Mouse (Mus musculus): Measurements from ENCODE around the gene Atf2.
"Not testable (repeated sequence)": the region's sequence is repeated elsewhere in the genome, so short reads cannot be mapped to it uniquely, and the experiment has no call there.

The Atf2 gene

DNA sequence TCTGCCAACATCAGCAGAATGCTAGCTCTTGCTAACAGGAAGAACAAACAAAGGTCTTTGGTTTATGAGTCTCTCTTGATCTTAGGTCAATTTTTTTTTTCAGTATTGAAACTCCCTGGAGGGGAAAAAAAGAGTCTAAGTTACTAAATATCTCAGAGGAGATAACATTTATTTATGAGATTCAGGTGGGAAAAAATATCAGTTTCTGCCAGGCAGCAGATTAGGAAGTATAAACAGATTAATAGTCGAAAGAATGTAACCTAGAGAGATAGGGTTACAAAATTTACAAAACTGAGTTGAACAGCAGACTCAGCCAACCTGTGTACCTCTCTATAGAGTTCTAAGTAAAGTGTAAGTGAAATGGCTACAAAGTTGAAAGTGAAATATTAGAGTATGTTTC, 7.9 kb upstream of the Atf2 start:
- ChIA-PET POLR2A (interaction anchor here in 1 of 4 experiments (1.9 kb wide), 1 partner anchor 11 kb away, joined by 7 read pairs; no protein-coding TSS in a partner anchor), CTCF (interaction anchor here in 1 of 4 experiments (0.7 kb wide), 1 partner anchor 270 kb away, joined by 5 read pairs; no protein-coding TSS in a partner anchor)

DNA sequence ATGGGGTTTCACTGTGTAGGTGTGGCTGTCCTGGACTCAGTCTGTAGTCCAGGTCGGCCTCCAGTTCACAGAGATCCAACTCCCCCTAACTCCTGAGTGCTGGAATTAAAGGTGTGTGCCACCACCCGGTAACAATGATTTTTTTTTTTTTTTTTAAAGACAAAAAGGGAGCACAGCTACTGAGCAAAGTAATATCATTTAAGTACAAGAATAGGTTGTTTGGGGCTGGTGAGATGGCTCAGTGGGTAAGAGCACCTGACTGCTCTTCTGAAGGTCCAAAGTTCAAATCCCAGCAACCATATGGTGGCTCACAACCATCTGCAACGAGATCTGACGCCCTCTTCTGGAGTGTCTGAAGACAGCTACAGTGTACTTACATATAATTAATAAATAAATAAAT, 4.5 kb upstream of the Atf2 start:
- POLR2A ChIA-PET: interaction anchor here in 3 of 4 experiments (0.6 to 4.2 kb wide), 6 partner anchors 9 to 611 kb away, joined by 3 to 46 read pairs (median 7); partner anchors contain the start of gene Atp5g3 (in 1 of the 3)

DNA sequence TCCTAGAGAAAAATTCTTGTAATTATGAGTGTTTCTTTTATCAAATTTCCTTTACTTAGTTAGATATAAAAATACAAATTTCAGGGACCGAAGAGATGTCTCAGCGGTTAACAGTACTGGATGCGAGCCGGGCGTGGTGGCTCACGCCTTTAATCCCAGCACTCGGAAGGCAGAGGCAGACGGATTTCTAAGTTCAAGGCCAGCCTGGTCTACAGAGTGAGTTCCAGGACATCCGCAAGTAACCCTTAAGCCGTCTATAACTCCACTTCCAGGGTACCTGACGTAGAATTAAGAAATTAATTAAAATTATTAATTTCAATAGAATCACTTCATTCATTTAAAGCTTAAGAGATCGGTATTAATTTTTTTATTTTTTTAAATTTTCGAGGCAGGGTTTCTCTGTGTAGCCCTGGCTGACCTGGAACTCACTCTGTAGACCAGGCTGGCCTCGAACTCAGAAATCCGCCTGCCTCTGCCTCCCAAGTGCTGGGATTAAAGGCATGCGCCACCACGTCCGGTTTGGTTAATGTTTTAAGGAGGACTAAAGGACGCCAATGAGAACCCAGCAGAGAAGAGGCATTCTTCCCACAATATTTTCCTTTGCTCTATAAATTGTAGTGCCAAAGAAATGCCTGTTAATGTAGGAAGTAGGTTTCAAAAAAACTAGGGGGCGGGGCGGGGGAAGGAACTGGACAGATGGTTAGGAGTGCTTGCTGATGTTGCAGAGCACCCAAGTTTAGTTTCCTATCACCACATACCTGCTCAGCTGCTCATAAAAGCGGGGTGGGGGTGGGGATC, 1.2 kb upstream of the Atf2 start:
- ChIA-PET POLR2A (interaction anchor here in 3 of 4 experiments (0.6 to 2.8 kb wide), 18 partner anchors 9 to 340 kb away, joined by 3 to 19 read pairs (median 6); partner anchors contain the start of gene Atp5g3 (in 2 of the 3)), CTCF (interaction anchor here in 1 of 4 experiments (0.5 kb wide), 1 partner anchor 82 kb away, joined by 4 read pairs; no protein-coding TSS in a partner anchor)

More for the DNA sequence above, 4.5 kb upstream of the Atf2 start:
- CTCF ChIA-PET: interaction anchor here in 3 of 4 experiments (0.7 to 1.3 kb wide), 4 partner anchors 14 to 738 kb away, joined by 3 read pairs; partner anchors contain the start of gene Atp5g3 (in 1 of the 3)

DNA sequence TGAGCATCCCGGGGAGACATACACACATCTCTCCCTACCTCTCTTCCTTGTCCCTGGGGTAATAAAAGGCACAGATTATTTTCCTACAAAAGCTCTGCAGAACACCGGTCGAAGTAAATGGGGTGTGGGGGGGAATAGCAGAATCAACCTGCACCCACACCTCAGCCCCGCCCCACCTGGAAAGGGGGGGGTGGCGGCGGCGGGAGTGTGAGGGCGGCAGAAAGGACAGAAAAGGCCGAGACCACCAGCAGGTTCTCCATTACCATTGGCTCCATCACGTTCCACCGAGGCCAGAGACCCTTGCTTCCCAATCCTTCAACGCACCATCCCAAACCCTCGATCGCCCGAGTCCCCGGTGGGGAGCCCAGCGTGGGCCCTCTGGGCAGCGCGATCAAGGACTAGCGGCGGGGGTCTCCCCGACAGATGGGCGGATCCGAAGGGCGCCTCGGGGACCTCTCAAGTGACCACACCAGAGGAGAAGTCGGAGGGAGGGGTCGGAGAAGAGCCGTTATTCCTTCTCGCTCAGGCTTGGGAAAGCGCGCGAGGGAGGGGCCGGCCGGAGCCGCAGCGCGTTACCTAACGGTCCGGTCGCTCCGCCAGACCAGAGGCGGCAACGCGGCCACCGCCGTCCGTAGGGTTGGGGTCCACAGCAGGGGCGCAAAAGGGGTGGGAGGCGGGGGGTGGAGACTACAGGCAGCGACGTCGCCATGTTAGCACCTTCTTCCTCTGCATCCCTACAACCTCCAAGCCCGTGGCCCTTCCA, 557 bp downstream of the Atf2 start:
- POLR2A ChIA-PET: interaction anchor here (0.8 to 2.3 kb wide), 23 partner anchors 11 to 912 kb away, joined by 3 to 19 read pairs (median 4); partner anchors contain the start of genes Atp5g3 (in 2 of the 4), Chn1 (in 1 of the 4), Gpr155 (in 1 of the 4) and Sp3 (in 1 of the 4)
- CTCF ChIA-PET: interaction anchor here in 2 of 4 experiments (0.9 to 1.0 kb wide), 3 partner anchors 15 to 325 kb away, joined by 3 to 4 read pairs (median 3); no protein-coding TSS in a partner anchor

DNA sequence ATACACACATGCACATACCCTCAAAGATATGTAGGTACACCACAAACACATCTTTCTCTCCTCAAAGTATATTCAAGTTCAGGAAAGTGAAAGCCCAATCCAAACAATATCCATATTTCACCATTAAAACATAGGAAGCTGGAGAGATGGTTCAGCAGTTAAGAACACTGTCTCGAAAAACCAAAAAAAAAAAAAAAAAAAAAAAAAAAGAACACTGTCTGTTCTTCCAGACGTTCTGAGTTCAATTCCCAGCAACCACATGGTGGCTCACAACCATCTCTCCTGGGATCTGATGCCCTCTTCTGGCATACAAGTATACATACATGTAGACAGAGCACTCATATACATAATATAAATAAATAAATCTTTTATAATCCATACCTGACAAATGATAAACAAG, 6.4 kb downstream of the Atf2 start:
- CTCF ChIA-PET: no interaction called here
- POLR2A ChIA-PET: interaction anchor here in 1 of 4 experiments (0.6 kb wide), 2 partner anchors 227 to 339 kb away, joined by 4 read pairs; no protein-coding TSS in a partner anchor

DNA sequence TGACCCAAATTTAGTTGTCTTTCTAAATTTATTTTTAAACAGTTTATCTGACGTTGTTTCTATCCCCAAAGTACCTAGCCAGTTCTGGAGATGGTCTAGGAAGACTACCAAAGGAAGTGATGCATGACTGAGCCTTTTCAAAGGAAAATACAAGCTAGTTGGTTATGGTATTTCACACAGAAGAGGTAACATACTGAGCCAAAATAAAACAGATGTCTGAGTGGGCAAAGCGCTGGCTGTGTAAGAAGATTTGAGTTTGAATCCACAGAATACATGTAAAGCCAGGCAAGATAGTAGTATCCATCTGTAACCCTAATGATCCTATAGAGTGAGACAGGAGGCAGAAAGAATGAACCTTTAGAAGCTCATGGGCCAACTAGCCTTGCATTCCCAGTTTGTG, 14.5 kb downstream of the Atf2 start:
- ChIA-PET POLR2A (interaction anchor here in 1 of 4 experiments (1.0 to 3.7 kb wide), 4 partner anchors 9 to 85 kb away, joined by 3 to 14 read pairs (median 4); no protein-coding TSS in a partner anchor), CTCF (no interaction called here)

DNA sequence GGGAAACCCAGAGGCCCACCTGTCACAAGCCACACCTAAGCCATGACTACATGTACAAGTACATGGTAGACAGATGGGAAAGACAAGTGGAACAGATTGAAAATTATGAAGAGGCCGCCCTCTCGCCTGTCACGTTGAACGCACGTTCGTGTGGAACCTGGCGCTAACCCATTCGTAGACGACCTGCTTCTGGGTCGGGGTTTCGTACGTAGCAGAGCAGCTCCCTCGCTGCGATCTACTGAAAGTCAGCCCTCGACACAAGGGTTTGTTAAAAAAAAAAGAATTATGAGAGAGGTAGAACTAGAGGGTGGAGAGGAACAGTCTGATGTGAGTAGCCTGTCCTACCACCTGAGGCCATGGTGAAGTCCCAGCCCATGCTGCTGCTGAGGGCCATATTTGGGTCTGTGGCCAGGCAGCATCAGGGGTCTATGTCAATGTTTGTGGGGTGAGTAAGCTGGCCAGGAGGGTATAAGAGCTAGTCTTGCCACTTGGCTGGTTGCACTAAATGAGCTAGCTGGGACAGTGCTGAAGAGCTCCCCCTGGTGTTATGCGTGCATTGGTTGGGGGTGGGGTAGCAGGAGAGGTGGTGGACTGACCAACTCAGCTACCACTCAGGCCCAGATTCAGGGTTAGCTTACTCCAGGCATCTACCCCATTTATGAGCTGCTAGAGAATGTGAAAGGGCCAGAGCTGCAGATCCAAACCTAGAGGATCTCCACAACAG, 24.5 kb downstream of the Atf2 start:
- ChIA-PET POLR2A (interaction anchor here in 3 of 4 experiments (0.8 to 2.1 kb wide), 12 partner anchors 8 to 307 kb away, joined by 3 to 14 read pairs (median 4); partner anchors contain the start of genes Atf2 (in 1 of the 3) and Atp5g3 (in 1 of the 3)), CTCF (interaction anchor here (0.5 to 1.7 kb wide), 32 partner anchors 8 to 806 kb away, joined by 3 to 8 read pairs (median 3); partner anchors contain the start of genes Atf2 (in 1 of the 4) and Chrna1 (in 1 of the 4))

DNA sequence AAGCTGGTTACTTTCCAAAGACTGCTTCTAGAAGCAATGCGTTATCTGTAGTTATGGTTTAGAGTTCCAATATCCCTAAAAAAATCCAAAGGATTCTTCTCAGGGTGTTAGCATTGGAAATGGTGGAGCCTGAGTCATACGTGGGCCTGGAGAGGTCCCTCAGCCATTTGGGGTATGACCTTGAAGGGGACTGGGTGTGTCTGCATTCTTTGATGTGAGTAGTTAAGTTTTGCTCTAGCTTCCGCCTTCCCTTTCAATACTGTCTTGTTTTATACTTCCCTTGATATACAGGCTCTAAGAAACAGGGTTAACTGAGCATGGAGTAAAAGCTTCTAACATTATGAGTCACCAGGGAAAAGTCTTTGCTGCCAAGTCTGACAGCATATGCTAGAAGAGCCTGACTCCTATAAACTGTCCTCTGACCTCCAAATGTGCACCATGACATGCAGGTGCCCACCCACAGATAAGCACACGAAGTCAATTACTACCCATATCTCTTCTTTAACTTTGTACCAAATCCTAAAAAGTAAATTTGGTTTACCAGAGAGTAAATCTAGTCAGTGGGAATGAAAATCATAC, 32.3 kb downstream of the Atf2 start:
- ChIA-PET POLR2A (interaction anchor here in 2 of 4 experiments (0.7 to 2.0 kb wide), 8 partner anchors 8 to 294 kb away, joined by 3 to 8 read pairs (median 4); partner anchors contain the start of gene Atf2 (in 1 of the 2)), CTCF (interaction anchor here in 1 of 4 experiments (1.0 kb wide), 1 partner anchor 8 kb away, joined by 3 read pairs; no protein-coding TSS in a partner anchor)

DNA sequence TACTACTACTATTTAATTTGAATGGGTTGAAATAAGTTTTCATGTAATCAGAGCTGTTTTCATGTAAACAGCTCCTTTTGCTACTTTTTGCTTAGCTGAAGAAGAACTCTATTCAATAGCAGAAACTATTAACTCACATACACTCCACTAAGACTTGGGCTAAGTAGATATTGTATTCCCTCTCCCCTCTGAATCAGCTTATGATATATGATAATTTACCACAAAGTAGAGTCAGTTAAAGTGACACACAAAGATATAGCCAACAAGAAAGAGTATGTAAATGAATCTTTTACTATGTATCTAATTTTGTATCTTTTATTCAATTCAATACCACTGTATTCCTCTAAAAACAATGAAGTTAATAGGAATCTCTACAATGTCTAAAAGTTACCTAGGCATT, 35.1 kb downstream of the Atf2 start:
- POLR2A ChIA-PET: interaction anchor here in 1 of 4 experiments (0.6 to 1.6 kb wide), 3 partner anchors 10 to 32 kb away, joined by 3 to 4 read pairs (median 4); no protein-coding TSS in a partner anchor
- CTCF ChIA-PET: interaction anchor here in 2 of 4 experiments (0.5 to 1.1 kb wide), 2 partner anchors 11 to 14 kb away, joined by 3 read pairs; no protein-coding TSS in a partner anchor

DNA sequence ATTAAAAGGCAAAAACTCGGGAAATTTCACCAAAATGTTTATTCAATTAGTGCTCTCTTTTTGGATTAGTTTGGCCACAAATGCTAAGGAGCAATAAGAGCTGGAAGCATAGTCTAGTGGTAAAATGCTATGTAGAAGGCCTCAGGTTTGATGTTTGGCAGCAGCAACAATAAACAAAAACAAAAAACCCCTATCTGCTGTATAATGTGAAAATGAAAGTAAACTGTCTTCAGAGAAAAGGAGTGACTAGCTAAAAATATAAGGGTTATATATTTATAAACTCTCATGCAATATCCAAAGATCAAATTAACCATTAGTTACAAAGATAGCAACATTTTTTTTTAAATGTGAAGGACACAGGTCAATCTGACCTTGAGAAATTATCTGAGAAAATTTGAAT, 36.2 kb downstream of the Atf2 start:
- ChIA-PET POLR2A (no interaction called here), CTCF (no interaction called here)

DNA sequence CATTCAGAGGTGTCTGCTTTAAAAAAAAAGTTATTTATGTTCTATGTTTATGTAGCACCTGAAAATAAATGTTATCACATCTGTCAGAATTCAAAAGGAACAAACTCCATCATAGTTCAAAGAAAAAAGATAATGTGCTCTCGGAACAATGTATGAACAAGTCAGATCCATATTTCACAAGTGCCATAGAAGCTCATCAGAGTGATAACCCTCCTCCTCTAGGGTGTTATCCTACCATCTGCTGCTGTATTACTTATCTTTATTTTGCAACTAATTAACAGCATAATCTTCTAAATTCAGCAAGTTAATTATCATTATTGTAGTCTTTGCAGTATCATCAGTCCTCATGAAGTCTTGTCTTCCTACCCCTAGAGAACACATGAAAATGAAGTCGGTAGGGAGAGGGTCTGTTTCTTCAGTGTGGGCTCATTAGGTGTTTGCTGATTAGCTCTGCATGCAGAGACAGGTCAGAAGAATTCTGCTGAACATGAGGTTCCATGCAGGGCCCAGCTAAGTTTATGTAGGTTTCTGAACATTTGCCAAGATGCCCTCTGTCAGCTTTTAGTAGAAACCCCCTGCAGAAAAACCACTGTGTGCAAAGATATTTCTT, 57.9 kb downstream of the Atf2 start:
- ChIA-PET POLR2A (interaction anchor here in 1 of 4 experiments (1.4 to 1.8 kb wide), 2 partner anchors 10 to 29 kb away, joined by 3 to 8 read pairs; no protein-coding TSS in a partner anchor), CTCF (interaction anchor here in 1 of 4 experiments (0.7 kb wide), 1 partner anchor 34 kb away, joined by 3 read pairs; no protein-coding TSS in a partner anchor)

DNA sequence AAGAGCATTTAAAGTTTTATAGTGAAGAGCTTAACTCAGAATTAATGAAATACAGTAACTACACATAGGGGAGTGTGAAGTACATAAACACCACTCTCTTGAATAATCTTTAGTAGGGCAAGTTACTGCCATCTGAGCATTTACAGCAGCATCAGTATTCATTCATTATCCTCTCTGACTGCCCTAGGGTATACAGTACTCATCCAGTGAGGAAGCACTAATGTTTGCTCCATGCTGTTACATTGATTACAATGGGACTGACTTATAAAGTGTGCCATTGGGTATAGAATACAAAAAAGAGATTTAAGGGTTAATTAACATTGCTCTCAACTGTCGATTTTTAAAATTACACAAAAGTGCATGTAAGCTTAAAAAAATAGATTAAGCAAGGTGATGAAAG, 59.2 kb downstream of the Atf2 start:
- CTCF ChIA-PET: no interaction called here
- POLR2A ChIA-PET: interaction anchor here in 1 of 4 experiments (1.0 kb wide), 1 partner anchor 9 kb away, joined by 4 read pairs; no protein-coding TSS in a partner anchor

DNA sequence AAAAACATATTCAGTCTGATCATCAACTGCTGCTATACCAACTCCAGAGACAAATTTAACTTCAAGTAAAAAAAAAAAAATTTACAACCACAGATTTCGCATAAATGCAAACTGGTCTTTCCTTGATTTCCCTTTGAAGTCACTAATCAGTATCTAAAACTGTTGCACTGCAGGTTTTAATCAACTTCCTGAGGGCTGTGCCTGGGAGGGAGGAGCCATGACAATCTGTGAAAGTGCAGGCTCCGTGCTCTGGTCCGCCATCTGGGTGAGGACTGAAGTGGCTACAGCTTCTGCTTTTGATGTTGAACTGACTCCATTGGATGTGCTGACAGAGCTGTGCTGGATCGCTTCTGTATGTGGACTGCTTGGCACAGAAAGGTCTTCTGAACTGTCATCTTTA, 73.7 kb downstream of the Atf2 start:
- ChIA-PET POLR2A (interaction anchor here in 1 of 4 experiments (0.8 to 1.1 kb wide), 2 partner anchors 10 to 43 kb away, joined by 3 read pairs; partner anchors contain the start of gene Chn1), CTCF (interaction anchor here in 2 of 4 experiments (0.7 to 1.2 kb wide), 4 partner anchors 10 to 252 kb away, joined by 3 to 5 read pairs (median 3); no protein-coding TSS in a partner anchor)

DNA sequence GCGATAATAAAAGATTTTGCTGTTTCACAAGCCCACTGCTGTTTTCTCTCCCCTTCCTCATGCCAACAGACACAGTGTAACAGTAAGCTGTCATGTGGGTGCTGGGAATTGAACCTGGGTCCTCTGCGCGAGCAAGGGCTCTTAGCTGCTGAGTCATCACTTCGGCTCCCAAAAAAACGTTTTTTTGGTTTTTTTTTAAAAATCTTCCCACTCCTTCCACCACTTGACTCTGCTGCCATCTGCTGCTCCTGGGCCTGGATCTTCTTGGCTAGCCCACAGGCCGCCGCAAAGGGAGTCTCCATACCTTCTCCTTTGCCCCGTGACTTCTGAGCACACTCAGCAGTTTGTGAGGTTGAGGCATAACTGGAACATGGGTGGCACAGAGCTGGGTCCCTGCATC, 84.8 kb downstream of the Atf2 start:
- ChIA-PET CTCF (interaction anchor here (0.6 to 1.4 kb wide), 14 partner anchors 9 to 879 kb away, joined by 3 to 9 read pairs (median 4); no protein-coding TSS in a partner anchor), POLR2A (interaction anchor here in 3 of 4 experiments (0.6 to 2.1 kb wide), 15 partner anchors 9 to 246 kb away, joined by 3 to 10 read pairs (median 3); partner anchors contain the start of gene Chn1 (in 1 of the 3))

DNA sequence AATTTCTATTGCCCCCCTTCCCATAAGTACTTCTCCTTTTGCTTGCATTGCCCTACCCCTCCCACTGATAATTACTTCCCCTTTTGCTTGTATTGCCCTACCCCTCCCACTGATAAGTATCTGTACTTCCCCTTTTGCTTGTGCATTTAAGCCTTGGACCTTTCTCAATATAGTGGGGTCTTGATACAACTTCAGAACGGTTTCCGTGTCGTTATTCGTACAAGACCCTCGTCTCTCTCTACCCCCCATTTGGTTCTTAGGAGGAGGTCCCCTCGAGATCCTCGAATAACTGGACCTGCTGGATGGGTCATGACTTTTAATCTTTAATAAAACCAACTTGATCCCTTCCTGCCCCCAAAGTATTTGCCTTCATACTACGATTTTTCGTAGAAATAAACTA, 92.3 kb downstream of the Atf2 start:
- POLR2A ChIA-PET: not testable (repeated sequence)
- CTCF ChIA-PET: interaction anchor here in 1 of 4 experiments (1.1 kb wide), 1 partner anchor 8 kb away, joined by 3 read pairs; no protein-coding TSS in a partner anchor

DNA sequence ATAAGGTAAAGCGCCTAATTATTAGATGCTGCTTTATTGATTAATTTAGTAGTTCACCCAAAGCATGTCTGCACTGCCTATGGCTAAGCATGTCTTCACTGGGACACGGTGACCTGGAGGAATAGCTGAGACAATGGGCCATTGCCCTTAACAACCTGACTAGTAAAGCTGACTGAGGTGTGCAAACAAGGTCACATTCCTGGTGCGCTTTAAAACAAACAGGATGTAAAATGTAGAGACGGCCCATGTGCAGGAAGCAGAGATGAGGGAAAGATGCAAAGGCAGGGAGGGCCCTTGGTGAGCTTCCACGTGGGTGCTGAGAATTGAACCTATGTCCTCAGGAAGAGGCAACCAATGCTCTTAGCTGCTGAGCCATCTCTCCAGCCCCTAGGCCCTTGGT, 93.7 kb downstream of the Atf2 start:
- POLR2A ChIA-PET: interaction anchor here (0.5 to 1.7 kb wide), 14 partner anchors 9 to 874 kb away, joined by 3 to 6 read pairs (median 3); no protein-coding TSS in a partner anchor
- CTCF ChIA-PET: interaction anchor here in 3 of 4 experiments (0.5 to 1.4 kb wide), 7 partner anchors 9 to 227 kb away, joined by 3 to 8 read pairs (median 3); no protein-coding TSS in a partner anchor

Data from embryonic stem cell, embryonic (primary cell).